Mouse (Mus musculus) G1E (cell line): ENCODE data around the gene Mief1. TPM values are rescaled to one million over a fixed set of nuclear protein-coding genes. Genes with fewer than 3 reads are reported as not detected.

ENCODE experiments used
- ATAC-seq: 2 replicates; pipeline ENCODE4 v1.8.0; 2016; ENCODE audit warnings: mild to moderate bottlenecking; ENCODE audit not compliant: insufficient number of reproducible peaks, poor library complexity, low FRiP score, severe bottlenecking; ENCODE audit errors: extremely low read depth
- DNase-seq: peaks from one replicate; pipeline ENCODE4 v3.0.0; 2012; ENCODE audit warnings: low spot score
- H3K27me3 ChIP-seq: 2 replicates; pipeline ENCODE4 v1.6.1; 2012; ENCODE audit warnings: mild to moderate bottlenecking, low read length, inconsistent platforms; ENCODE audit not compliant: insufficient read depth
- H3K36me3 ChIP-seq: replicated peaks from 2 replicates; pipeline ENCODE3; 2012; ENCODE audit warnings: mild to moderate bottlenecking, inconsistent platforms
- H3K4me1 ChIP-seq: 2 replicates; pipeline ENCODE4 v1.6.1; 2012; ENCODE audit warnings: low read depth, low read length, inconsistent platforms, mixed read lengths; ENCODE audit not compliant: insufficient read depth
- H3K4me3 ChIP-seq: 2 replicates; pipeline ENCODE4 v1.5.1; 2012; ENCODE audit warnings: low read depth, mild to moderate bottlenecking, inconsistent platforms, low read length, moderate library complexity, mixed read lengths
- H3K9me3 ChIP-seq: replicated peaks from 2 replicates; pipeline ENCODE4 v1.6.1; 2012; ENCODE audit warnings: inconsistent platforms
- CTCF ChIP-seq: IDR thresholded peaks from 2 replicates; pipeline ENCODE4 v1.5.1; 2012; ENCODE audit warnings: low read depth, low read length, inconsistent platforms, mixed read lengths
- GATA1 ChIP-seq: IDR thresholded peaks from 2 replicates; pipeline ENCODE4 v1.6.1; 2012; ENCODE audit warnings: borderline replicate concordance, low read length, inconsistent platforms, mixed read lengths
- GATA2 ChIP-seq: IDR thresholded peaks from 2 replicates; pipeline ENCODE4 v1.6.1; 2012; ENCODE audit warnings: low read depth, low read length, inconsistent platforms, borderline replicate concordance
- POLR2AphosphoS5 ChIP-seq: IDR thresholded peaks from 2 replicates; pipeline ENCODE4 v1.6.1; 2012; ENCODE audit warnings: low read depth, low read length, inconsistent platforms; ENCODE audit not compliant: insufficient replicate concordance
- TAL1 ChIP-seq: conservative IDR thresholded peaks from 2 replicates; pipeline ENCODE4 v1.6.1; 2012; ENCODE audit warnings: low read depth, low read length, inconsistent platforms, mixed read lengths
- polyA plus RNA-seq: library from polyadenylated mRNA; stranded (reverse); fragments of >175 nt; gene quantifications from 2 replicates; pipeline ENCODE4 v1.2.3, GENCODE M21; 2012
- total RNA-seq, 2 experiments: library from RNA; stranded (forward) in 1 of 2; stranded (reverse) in 1 of 2; fragments of 200-1000 nt in 1 of 2; fragments of >200 nt in 1 of 2; fragmentation: Nextera tagmentation in 1 of 2; gene quantifications; 2 replicates each; pipeline ENCODE4 v1.2.3; 2014 to 2017

Gene Mief1
- total and polyA plus RNA-seq, 3 experiments, result 26.6 to 36.8 (median 35.4) TPM

GRCm38 (mm10) chr15:80235535-80235934 lies 1.7 kb downstream of the Mief1 start, which contains the start of gene AC140267.1:
Gene AC140267.1 (plus strand): TSS chr15:80235835.
- no peak for DNase-seq
- H3K9me3 ChIP-seq, result no peaks in the 10 kb centered on the region
- peaks cover 46% of the 10 kb centered on the region for H3K36me3 ChIP-seq
- peaks cover 48% of the 10 kb centered on the region for H3K4me1 ChIP-seq
- TF ChIP-seq TAL1 (no peak), GATA2 (no peak), POLR2AphosphoS5 (no peak), GATA1 (no peak), CTCF (no peak)
- H3K27me3 ChIP-seq, result no peaks in the 10 kb centered on the region
- no peak for ATAC-seq
- peak within 1 kb of the TSS; percentile 93 for H3K4me3 ChIP-seq

GRCm38 (mm10) chr15:80248135-80248534 lies 14.3 kb downstream of the Mief1 start:
- TF ChIP-seq GATA2 (no peak), GATA1 (no peak), TAL1 (no peak), POLR2AphosphoS5 (no peak), CTCF (no peak)
- ATAC-seq (no peak), DNase-seq (no peak)
- Histone ChIP-seq H3K9me3 (no peaks in the 10 kb centered on the region), H3K4me1 (peaks cover 40% of the 10 kb centered on the region), H3K36me3 (peaks cover 94% of the 10 kb centered on the region), H3K27me3 (no peaks in the 10 kb centered on the region), H3K4me3 (no peak overlapping the region)

DNA sequence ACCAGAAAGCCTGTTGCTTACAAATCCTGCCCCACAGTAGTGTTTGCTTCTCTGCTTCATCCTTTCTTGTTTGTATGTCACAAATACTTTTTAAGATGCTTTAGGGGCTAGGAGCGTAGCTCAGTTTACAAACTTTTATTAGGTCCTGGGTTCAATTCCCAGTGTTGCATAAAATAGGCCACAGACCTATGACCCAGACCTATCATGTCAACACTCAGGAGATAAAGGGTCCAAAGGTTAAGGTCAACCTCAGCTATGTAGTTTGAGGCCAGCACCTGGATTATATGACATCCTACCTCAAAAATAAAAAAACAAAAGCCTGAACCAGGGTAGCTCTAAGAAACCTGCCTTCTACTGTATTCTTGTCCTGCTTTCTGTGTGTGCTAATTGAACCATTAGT lies 14.8 kb downstream of the Mief1 start:
- ATAC-seq (no peak), DNase-seq (no peak)
- Histone ChIP-seq H3K9me3 (no peaks in the 10 kb centered on the region), H3K4me3 (no peak overlapping the region), H3K4me1 (peaks cover 40% of the 10 kb centered on the region), H3K27me3 (no peaks in the 10 kb centered on the region), H3K36me3 (peaks cover 94% of the 10 kb centered on the region)
- TF ChIP-seq TAL1 (no peak), CTCF (no peak), GATA1 (no peak), POLR2AphosphoS5 (no peak), GATA2 (no peak)

GRCm38 (mm10) chr15:80249672-80250071 lies 15.9 kb downstream of the Mief1 start:
- Histone ChIP-seq H3K27me3 (no peaks in the 10 kb centered on the region), H3K4me1 (peaks cover 43% of the 10 kb centered on the region), H3K4me3 (peak overlapping the region; percentile 31; the same call in 1 of the 2 replicates), H3K36me3 (peaks cover 94% of the 10 kb centered on the region), H3K9me3 (peaks cover 3% of the 10 kb centered on the region)
- no peak for ATAC-seq
- TF ChIP-seq POLR2AphosphoS5, result no peak
- no peak for TF ChIP-seq CTCF
- no peak for TF ChIP-seq TAL1
- TF ChIP-seq GATA2, result no peak
- TF ChIP-seq GATA1, result no peak
- no peak for DNase-seq

DNA sequence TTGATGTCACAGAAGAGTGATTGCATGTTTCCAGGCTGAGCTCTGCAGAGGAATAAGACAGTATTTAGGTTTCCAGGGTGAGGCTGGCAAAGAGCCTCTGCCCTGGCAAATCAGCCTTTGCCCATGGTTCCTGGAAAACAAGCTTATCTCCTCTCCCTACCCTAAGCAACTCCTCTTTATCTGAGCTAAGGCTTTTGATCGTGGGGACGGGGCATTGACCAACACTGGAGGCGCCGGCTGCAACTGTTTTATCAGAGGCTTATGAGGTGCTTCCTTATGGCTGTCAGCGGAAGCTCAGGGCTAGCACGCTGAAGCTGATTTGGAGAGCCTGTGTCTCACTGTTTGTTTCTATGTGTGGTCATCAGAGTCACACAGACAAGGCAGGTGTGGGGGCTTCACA lies 16.8 kb downstream of the Mief1 start:
- Histone ChIP-seq H3K36me3 (peaks cover 96% of the 10 kb centered on the region), H3K9me3 (peaks cover 12% of the 10 kb centered on the region), H3K27me3 (no peaks in the 10 kb centered on the region), H3K4me1 (peaks cover 50% of the 10 kb centered on the region), H3K4me3 (peak overlapping the region; percentile 5; the same call in 1 of the 2 replicates)
- 0 out of 2 replicates have a peak, but pooled peaks have one; percentile 15 for ATAC-seq
- no peak for TF ChIP-seq TAL1
- TF ChIP-seq GATA2, result no peak
- no peak for TF ChIP-seq CTCF
- no peak for TF ChIP-seq GATA1
- TF ChIP-seq POLR2AphosphoS5, result no peak
- no peak for DNase-seq

- H3K36me3 ChIP-seq, result peaks cover 97% of the 10 kb centered on the region
- TF ChIP-seq GATA2 (no peak), GATA1 (no peak), CTCF (no peak), POLR2AphosphoS5 (no peak), TAL1 (no peak)
- DNase-seq, result no peak
- H3K4me3 ChIP-seq, result no peak overlapping the region
- no peaks in the 10 kb centered on the region for H3K27me3 ChIP-seq
- H3K4me1 ChIP-seq, result peaks cover 62% of the 10 kb centered on the region
- no peak for ATAC-seq
- H3K9me3 ChIP-seq, result peaks cover 13% of the 10 kb centered on the region
These were observed 19.7 kb downstream of the Mief1 start for GRCm38 (mm10) chr15:80253530-80253929.

DNA sequence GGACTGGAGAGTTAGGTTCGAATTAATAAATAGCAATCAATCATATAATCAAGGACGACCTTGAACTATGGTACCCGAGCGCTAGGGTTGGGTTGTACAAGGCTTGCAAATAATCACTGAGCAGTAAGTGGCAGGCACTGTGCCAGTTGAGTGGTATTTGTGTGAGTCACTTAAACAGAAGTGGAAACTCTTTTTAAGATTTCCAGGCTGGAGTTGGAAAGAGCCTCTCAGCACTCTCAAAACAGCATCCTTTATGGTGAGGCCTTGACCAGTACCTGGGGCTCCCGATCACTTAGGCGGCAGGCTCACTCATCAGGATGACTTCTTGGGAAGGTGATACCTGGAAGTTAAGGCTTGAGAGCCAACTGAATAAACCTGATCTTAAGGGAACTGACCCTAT lies 20.4 kb downstream of the Mief1 start:
- H3K4me3 ChIP-seq, result no peak overlapping the region
- H3K27me3 ChIP-seq, result no peaks in the 10 kb centered on the region
- ATAC-seq, result no peak
- H3K4me1 ChIP-seq, result peaks cover 67% of the 10 kb centered on the region
- H3K36me3 ChIP-seq, result peaks cover 97% of the 10 kb centered on the region
- TF ChIP-seq POLR2AphosphoS5, result no peak
- TF ChIP-seq GATA2, result no peak
- no peak for TF ChIP-seq CTCF
- no peak for TF ChIP-seq TAL1
- no peak for TF ChIP-seq GATA1
- peaks cover 13% of the 10 kb centered on the region for H3K9me3 ChIP-seq
- no peak for DNase-seq
